Comparison of ENCODE assay signal across 8 mouse cellular contexts in the genomic region with DNA sequence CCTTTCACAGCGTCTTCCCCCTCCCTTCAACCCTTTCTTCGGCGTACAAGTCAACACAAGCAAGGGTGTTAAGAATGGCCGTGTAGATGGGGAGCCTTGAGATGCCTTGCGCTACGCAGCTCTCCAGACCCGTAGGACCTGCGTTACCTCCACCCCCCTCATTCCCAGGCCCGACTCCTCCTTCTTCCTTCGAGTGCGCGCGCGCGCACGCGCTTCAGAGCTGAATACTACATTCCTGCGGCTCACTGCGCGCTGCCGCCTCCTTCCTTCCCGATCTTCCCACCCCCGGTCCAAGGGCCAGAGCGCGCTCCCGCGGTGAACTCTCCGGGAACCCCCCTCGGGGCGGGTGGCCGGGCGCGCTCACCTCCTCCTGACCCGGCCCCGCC. TPM values are rescaled to one million over a fixed set of nuclear protein-coding genes. Genes with fewer than 3 reads are reported as not detected.
DNase-seq lines count a peak whose midpoint lies in the region; ATAC-seq lines count a peak whose summit lies in the region.

No protein-coding gene starts in this region.

- H3K36me3 ChIP-seq in megakaryocyte, embryonic 14.5 days (replicated peaks; ENCODE audit: low read length), result peaks cover 6% of the 10 kb centered on the region

- peak overlapping the region; percentile 95 for H3K4me3 ChIP-seq in megakaryocyte, embryonic 14.5 days (replicated peaks)

- no peaks in the 10 kb centered on the region for H3K9me3 ChIP-seq in megakaryocyte, embryonic 14.5 days

- peaks cover 74% of the 10 kb centered on the region for H3K4me1 ChIP-seq in megakaryocyte, embryonic 14.5 days

- peaks cover 35% of the 10 kb centered on the region for H3K27me3 ChIP-seq in megakaryocyte, embryonic 14.5 days (replicated peaks)

- peak; percentile 63 to 72 for DNase-seq in cerebellum, postnatal 4 days (ENCODE audit: low spot score in 2 of 2)
- DNase-seq in gastrocnemius, adult 8-10 months (ENCODE audit: low spot score in 2 of 2), result peak; percentile 94 to 96
- peak; percentile 91 for DNase-seq in hindlimb bud, embryonic 11.5 days (ENCODE audit: extremely low spot score, low read depth, low spot score)
- DNase-seq in left cerebral cortex, adult 9 months (ENCODE audit: low spot score in 2 of 2), result peak; percentile 71 to 89
- DNase-seq in right cerebral cortex, postnatal 10 days (ENCODE audit: low spot score in 2 of 2), result peak; percentile 94 to 95
- DNase-seq in yolk sac, embryonic 10.5 days (ENCODE audit: low spot score), result peak; percentile 96

- ATAC-seq in activated CD4-positive, CD25-positive, alpha-beta regulatory T cell, adult 4 months, result peak; percentile 24

RNA-seq across cellular contexts. Expression of a gene that starts 10.5 kb away (rescaled TPM):
- 10 to 100 TPM; 16.9 to 24.8 TPM for polyA plus RNA-seq in activated CD4-positive, CD25-positive, alpha-beta regulatory T cell, adult 4 months (2017; shearing (Covaris generic))
- 1 to 10 TPM; 4.4 to 9.8 (median 8.4) TPM for total RNA-seq in gastrocnemius, adult 8-10 months (2022)
- polyA plus RNA-seq in megakaryocyte, embryonic 14.5 days (2012; ENCODE audit: insufficient read depth, low replicate concordance), result 68.7 and 69.9 TPM in 2 replicates

RNA-seq across cellular contexts. Expression of a gene that starts 15.1 kb away (rescaled TPM):
- 100 to 1,000 TPM; 511 to 537 TPM for polyA plus RNA-seq in activated CD4-positive, CD25-positive, alpha-beta regulatory T cell, adult 4 months (2017; shearing (Covaris generic))
- total RNA-seq in gastrocnemius, adult 8-10 months (2022), result 1 to 10 TPM in 2 of 4 experiments, under 1 TPM in 2; 0.34 to 1.8 (median 1.0) TPM
- polyA plus RNA-seq in megakaryocyte, embryonic 14.5 days (2012; ENCODE audit: insufficient read depth, low replicate concordance), result 1.9 and 19.9 TPM in 2 replicates

RNA-seq across cellular contexts. Expression of a gene that starts 23.5 kb away (rescaled TPM):
- not detected for polyA plus RNA-seq in activated CD4-positive, CD25-positive, alpha-beta regulatory T cell, adult 4 months (2017; shearing (Covaris generic))
- total RNA-seq in gastrocnemius, adult 8-10 months (2022), result not detected
- not detected in 2 replicates for polyA plus RNA-seq in megakaryocyte, embryonic 14.5 days (2012; ENCODE audit: insufficient read depth, low replicate concordance)

RNA-seq across cellular contexts. Expression of a gene that starts 32.4 kb away (rescaled TPM):
- 10 to 100 TPM; 36.7 to 40.7 TPM for polyA plus RNA-seq in activated CD4-positive, CD25-positive, alpha-beta regulatory T cell, adult 4 months (2017; shearing (Covaris generic))
- 10 to 100 TPM; 14.9 to 17.3 (median 15.7) TPM for total RNA-seq in gastrocnemius, adult 8-10 months (2022)
- 72.6 and 109 TPM in 2 replicates for polyA plus RNA-seq in megakaryocyte, embryonic 14.5 days (2012; ENCODE audit: insufficient read depth, low replicate concordance)

RNA-seq across cellular contexts. Expression of a gene that starts 42.3 kb away (rescaled TPM):
- polyA plus RNA-seq in activated CD4-positive, CD25-positive, alpha-beta regulatory T cell, adult 4 months (2017; shearing (Covaris generic)), result 1 to 10 TPM; 6.6 to 9.3 TPM
- 1 to 10 TPM; 5.6 to 8.5 (median 7.6) TPM for total RNA-seq in gastrocnemius, adult 8-10 months (2022)
- polyA plus RNA-seq in megakaryocyte, embryonic 14.5 days (2012; ENCODE audit: insufficient read depth, low replicate concordance), result 13.8 and 14.5 TPM in 2 replicates

Comparison
In these comparisons a context has a peak if more than half of its experiments do, and no peak if none do; other contexts are left out.
1. Peak in every context shown above with its lines: DNase-seq, ATAC-seq and H3K4me3 ChIP-seq.
2. RNA of a gene that starts 15.1 kb away (polyA plus RNA-seq): 511 to 537 TPM in activated CD4-positive, CD25-positive, alpha-beta regulatory T cell, adult 4 months; 1.9 to 19.9 TPM in megakaryocyte, embryonic 14.5 days; every median in the first group is over 10 times any median in the second.